Mouse (Mus musculus) embryo, embryonic 11.5 days (tissue): ENCODE results near the gene Coa6.
A peak's percentile ranks its signal among the peaks of the same experiment; 100 is the strongest.

ENCODE experiments used
- DNase-seq: peaks from one replicate; pipeline ENCODE4 v3.0.0-alpha.2; 2012; ENCODE audit warnings: low read depth, low spot score

The Coa6 gene

DNA sequence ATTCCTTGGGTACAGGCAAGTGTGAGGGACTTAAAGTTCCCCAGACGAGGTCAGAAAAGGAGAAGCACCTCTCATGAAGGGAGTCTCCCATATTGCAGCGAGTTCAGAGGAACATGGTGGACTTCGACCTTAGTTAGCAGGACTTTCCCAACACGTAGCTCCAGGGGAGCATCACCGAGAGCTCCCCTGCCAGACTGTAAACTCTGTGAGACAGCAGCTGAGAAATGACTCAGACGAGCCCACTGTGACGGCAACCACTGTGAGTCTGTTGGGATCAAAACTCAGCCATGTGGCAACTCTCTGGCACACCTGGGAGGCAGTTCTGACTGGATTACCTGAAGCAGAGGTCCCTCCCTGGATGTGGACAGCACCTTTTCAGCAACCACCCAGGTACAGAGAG is 41.8 kb downstream of the Coa6 start:
- DNase-seq = no peak

GRCm38 (mm10) chr8:126473802-126474298 is 51.5 kb downstream of the Coa6 start:
- DNase-seq = no peak

- DNase-seq = peak; percentile 83
Measured at GRCm38 (mm10) chr8:126474299-126475187, 52.2 kb downstream of the Coa6 start, which contains the start of gene Tarbp1. TSS of gene Tarbp1 (minus strand) at chr8:126475065.
